Mouse (Mus musculus) lung, postnatal 0 days (tissue): Measurements from ENCODE around the gene Dgkb. TPM values are rescaled to one million over a fixed set of nuclear protein-coding genes. Genes with fewer than 3 reads are reported as not detected.

Experiments used
- ATAC-seq: fragments of 200-750 bp; cut with Nextera tagmentation; 2 replicates; pipeline ENCODE4 v1.8.0; 2017; ENCODE audit warnings: moderate library complexity
- DNase-seq: peaks from one replicate; pipeline ENCODE4 v3.0.0-alpha.2; 2016; ENCODE audit warnings: low spot score
- H3K27ac ChIP-seq: fragments of 300-500 bp; sonication (generic); 2 replicates; pipeline ENCODE4 v1.5.1; 2014; ENCODE audit warnings: antibody characterized with exemption, mild to moderate bottlenecking, low read length, mixed read lengths
- H3K27me3 ChIP-seq: fragments of 300-500 bp; sonication (generic); replicated peaks from 2 replicates; pipeline ENCODE4 v1.6.1; 2014; ENCODE audit warnings: low read length, mixed read lengths; ENCODE audit not compliant: insufficient read depth
- H3K36me3 ChIP-seq: fragments of 300-500 bp; sonication (generic); 2 replicates; pipeline ENCODE4 v1.6.1; 2014; ENCODE audit warnings: low read length, mixed read lengths; ENCODE audit not compliant: insufficient read depth
- H3K4me1 ChIP-seq: fragments of 300-500 bp; sonication (generic); 2 replicates; pipeline ENCODE4 v1.6.1; 2014; ENCODE audit warnings: antibody characterized with exemption, low read depth, low read length, mixed read lengths; ENCODE audit not compliant: insufficient read depth
- H3K4me2 ChIP-seq: fragments of 300-500 bp; sonication (generic); replicated peaks from 2 replicates; pipeline ENCODE4 v1.6.1; 2014; ENCODE audit warnings: low read depth, mild to moderate bottlenecking, low read length, moderate library complexity, mixed read lengths
- H3K4me3 ChIP-seq: fragments of 300-500 bp; sonication (generic); 2 replicates; pipeline ENCODE4 v1.5.1; 2014; ENCODE audit warnings: low read depth, low read length
- H3K9ac ChIP-seq: fragments of 300-500 bp; sonication (generic); replicated peaks from 2 replicates; pipeline ENCODE4 v1.6.1; 2014; ENCODE audit warnings: low read depth, mild to moderate bottlenecking
- H3K9me3 ChIP-seq: fragments of 300-500 bp; sonication (generic); 2 replicates; pipeline ENCODE4 v1.6.1; 2016; ENCODE audit warnings: low read length, mixed read lengths
- CTCF ChIP-seq: IDR thresholded peaks from 2 replicates; pipeline ENCODE4 v1.5.1; 2016; ENCODE audit warnings: antibody characterized with exemption, mild to moderate bottlenecking
- EP300 ChIP-seq: IDR thresholded peaks from 2 replicates; pipeline ENCODE4 v1.6.1; 2016; ENCODE audit warnings: antibody characterized with exemption, mild to moderate bottlenecking, control low read depth
- WGBS: fragments of 180-500 bp; shearing (Covaris S2); extraction: QIAGEN DNeasy Blood & Tissue Kit; methylation state at CpG from one replicate; pipeline ENCODE4 v1.1.7; 2014; 5-methylcytosine and 5-hydroxymethylcytosine counted together
- polyA plus RNA-seq: library from polyadenylated mRNA; unstranded; fragments of >200 nt; fragmentation: Nextera tagmentation; extraction: Ambion mirVana; gene quantifications from 2 replicates; pipeline ENCODE4 v1.2.1, GENCODE M21; 2015

Dgkb gene
- polyA plus RNA-seq, 1 experiment from 2014 or later: 3.5 TPM

DNA sequence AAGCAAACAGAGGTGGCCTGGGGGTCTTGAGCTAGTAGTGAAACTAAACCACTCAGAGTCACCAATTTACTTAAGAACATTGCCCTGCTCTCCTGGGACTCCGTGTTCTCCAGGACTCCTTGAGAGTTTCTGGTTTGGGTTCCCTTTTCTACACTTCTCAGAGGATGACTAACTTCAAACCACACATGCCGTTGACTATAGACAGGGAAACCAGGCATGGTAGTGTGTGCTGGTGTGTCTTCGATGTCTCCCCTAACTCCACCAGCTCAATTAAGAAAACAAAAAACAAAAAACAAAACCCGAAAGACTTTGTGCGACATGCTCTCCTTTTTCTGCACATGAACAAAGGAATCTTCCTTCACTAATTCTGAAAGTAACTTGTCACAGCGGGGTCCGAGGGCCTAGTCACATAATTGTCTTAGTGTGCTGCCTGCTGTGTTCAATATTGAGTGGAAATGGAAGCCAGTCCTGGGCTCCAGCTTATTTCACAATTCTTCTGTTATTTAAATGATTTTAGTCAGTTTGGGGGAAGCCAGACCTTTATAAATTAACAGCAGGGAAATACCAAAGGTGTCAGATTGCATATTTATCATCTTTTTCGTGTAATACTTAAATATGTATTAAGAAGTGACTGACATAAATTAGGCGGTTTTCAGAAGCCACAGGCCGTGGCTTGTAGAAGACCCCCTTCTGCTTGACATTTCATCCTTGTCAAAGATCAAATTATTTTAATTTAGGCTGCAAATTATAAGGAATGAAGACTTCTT, 618.0 kb downstream of the Dgkb start:
- Histone ChIP-seq H3K27ac (no peak overlapping the region), H3K9me3 (no peaks in the 10 kb centered on the region), H3K36me3 (no peaks in the 10 kb centered on the region), H3K4me3 (no peak overlapping the region), H3K4me1 (no peaks in the 10 kb centered on the region), H3K9ac (no peak overlapping the region), H3K27me3 (no peaks in the 10 kb centered on the region), H3K4me2 (no peak overlapping the region)
- no peak for DNase-seq
- TF ChIP-seq CTCF: no peak
- no peak for TF ChIP-seq EP300
- ATAC-seq: no peak
- WGBS: 64% methylated on average over 10 of the region's 10 CpGs

DNA sequence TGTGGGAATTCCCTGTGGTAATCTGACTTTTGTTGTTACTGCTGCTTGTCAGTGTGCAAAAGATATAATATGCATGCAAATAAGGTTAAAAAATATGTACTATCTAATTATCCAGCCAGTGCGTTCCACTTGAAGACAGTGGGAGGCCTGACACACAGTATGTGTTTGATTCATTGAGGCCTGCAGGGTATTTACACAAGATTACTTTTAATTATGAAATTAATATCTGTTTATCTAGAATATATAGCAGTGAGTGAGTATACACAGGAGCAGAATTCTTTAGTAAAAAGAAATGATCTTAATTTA, 618.6 kb downstream of the Dgkb start:
- no peak overlapping the region for H3K9ac ChIP-seq
- no peak overlapping the region for H3K4me3 ChIP-seq
- no peak for TF ChIP-seq CTCF
- no peak for TF ChIP-seq EP300
- ATAC-seq (no peak), DNase-seq (no peak)
- WGBS: 84% methylated on average over 1 of the region's 1 CpGs
- H3K27ac ChIP-seq: no peak overlapping the region
- H3K9me3 ChIP-seq: no peaks in the 10 kb centered on the region
- no peak overlapping the region for H3K4me2 ChIP-seq
- H3K27me3 ChIP-seq: no peaks in the 10 kb centered on the region
- H3K36me3 ChIP-seq: no peaks in the 10 kb centered on the region
- H3K4me1 ChIP-seq: no peaks in the 10 kb centered on the region

DNA sequence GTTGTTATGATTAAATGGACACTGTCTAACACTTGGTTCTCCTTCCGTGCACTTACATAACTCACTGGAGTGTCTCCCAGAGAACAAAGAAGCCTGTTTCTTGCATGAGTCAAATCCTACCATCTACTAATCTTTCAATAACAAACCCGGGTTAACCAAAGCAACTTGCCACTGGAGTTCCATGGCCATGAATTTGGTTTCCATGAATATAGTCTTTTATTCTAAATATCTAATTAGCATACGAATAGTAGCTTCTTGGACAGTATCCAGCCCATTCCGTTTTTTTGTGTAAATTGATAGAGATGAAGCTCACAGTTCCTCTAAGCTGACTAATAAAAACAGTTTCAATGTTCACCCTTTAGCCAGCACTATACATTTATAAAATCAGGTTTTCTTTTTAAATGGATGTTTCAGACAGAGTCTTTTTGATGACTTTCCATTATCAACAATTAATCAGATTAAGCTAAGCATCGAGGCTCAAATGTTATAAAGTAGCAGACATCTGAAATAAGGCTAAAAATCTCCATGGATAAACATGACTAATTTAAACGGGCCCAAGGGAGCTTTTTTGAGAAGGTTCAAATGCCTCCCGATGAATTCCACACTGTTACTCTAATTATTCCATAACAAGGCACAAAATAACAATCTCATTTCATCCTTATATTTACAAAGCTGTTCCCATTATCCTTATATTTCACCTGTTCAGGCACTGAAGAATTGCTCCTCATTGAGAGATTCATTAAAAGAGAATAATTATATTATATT, 633.0 kb downstream of the Dgkb start:
- WGBS: 66% methylated on average over 7 of the region's 7 CpGs
- Histone ChIP-seq H3K4me2 (no peak overlapping the region), H3K9me3 (no peaks in the 10 kb centered on the region), H3K9ac (no peak overlapping the region), H3K4me3 (no peak overlapping the region), H3K27ac (no peak overlapping the region), H3K4me1 (no peaks in the 10 kb centered on the region), H3K27me3 (no peaks in the 10 kb centered on the region), H3K36me3 (no peaks in the 10 kb centered on the region)
- DNase-seq: no peak
- no peak for ATAC-seq
- TF ChIP-seq EP300: no peak
- TF ChIP-seq CTCF: no peak

DNA sequence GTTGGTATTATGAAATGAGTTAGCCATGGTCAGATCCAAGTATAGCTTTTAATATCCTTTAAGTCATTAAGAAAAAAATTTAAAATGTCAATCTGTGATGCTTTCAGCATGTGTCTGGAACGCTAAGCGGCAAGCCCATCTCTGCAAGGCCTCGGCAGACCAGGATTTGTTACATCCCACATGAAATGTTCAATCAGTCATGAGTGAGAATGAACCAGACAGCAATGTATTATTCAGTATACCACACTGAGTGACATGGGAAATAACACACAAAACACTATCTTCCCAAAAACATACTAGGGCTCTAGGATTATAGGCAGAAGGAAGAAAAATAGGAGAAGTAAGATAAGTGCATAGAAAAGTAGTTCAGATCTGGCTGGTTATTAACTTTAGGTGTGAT, 634.2 kb downstream of the Dgkb start:
- Histone ChIP-seq H3K4me3 (no peak overlapping the region), H3K9me3 (no peaks in the 10 kb centered on the region), H3K36me3 (no peaks in the 10 kb centered on the region), H3K9ac (no peak overlapping the region), H3K27ac (no peak overlapping the region), H3K4me1 (no peaks in the 10 kb centered on the region), H3K27me3 (no peaks in the 10 kb centered on the region), H3K4me2 (no peak overlapping the region)
- WGBS: 81% methylated on average over 3 of the region's 3 CpGs
- no peak for DNase-seq
- no peak for ATAC-seq
- no peak for TF ChIP-seq CTCF

DNA sequence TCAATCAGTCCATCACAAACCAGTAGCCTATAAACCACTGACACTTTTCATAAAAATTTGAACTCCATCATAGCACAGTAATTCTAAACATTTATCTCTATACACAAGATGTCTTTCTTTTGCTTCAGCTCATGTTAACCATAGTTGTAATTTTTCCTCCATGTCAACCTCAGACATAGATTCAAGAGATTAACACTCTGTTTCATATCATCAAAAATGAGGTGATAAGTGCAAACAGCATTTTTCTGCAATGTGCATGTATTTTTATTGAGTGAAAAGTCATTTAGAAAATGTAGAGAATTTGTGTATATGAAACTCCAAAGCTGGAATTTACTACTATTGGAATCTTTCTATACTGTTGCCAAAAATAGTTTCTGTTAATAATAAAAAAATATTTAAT, 650.7 kb downstream of the Dgkb start:
- DNase-seq (no peak), ATAC-seq (no peak)
- H3K9me3 ChIP-seq: no peaks in the 10 kb centered on the region
- H3K36me3 ChIP-seq: no peaks in the 10 kb centered on the region
- TF ChIP-seq EP300 (no peak), CTCF (no peak)
- H3K9ac ChIP-seq: no peak overlapping the region
- no peaks in the 10 kb centered on the region for H3K4me1 ChIP-seq
- no peaks in the 10 kb centered on the region for H3K27me3 ChIP-seq
- no peak overlapping the region for H3K4me2 ChIP-seq
- H3K27ac ChIP-seq: no peak overlapping the region
- no peak overlapping the region for H3K4me3 ChIP-seq

DNA sequence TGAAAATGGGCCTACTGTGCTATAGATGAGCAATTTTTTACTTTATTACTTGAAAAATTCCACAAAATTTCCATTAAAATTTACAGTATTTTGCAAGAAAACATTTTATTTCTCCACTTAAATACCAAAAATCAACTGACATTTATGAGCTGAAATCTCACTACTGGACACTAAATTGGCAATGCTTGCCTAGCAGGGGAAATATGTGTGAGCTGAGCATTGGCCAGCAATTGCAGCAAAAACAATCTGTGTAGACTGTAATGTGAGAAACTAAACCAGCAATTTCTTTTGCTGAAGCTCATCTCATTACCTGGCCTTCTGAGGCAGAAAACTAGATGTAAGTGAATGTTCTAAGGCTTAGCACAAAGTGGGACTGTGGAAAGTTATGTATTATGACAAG, 651.1 kb downstream of the Dgkb start:
- Histone ChIP-seq H3K27ac (no peak overlapping the region), H3K27me3 (no peaks in the 10 kb centered on the region), H3K4me3 (no peak overlapping the region), H3K9me3 (no peaks in the 10 kb centered on the region), H3K9ac (no peak overlapping the region), H3K4me2 (no peak overlapping the region), H3K36me3 (no peaks in the 10 kb centered on the region), H3K4me1 (no peaks in the 10 kb centered on the region)
- DNase-seq (peak; percentile 17), ATAC-seq (no peak)
- TF ChIP-seq CTCF (no peak), EP300 (no peak)
